Mouse (Mus musculus) bone marrow macrophage, adult 2 months (primary cell): Measurements from ENCODE around the gene Olfr521.

Experiments used
- CTCF ChIP-seq: IDR thresholded peaks from 2 replicates; pipeline ENCODE4 v1.5.1; 2012; ENCODE audit warnings: low read depth, mild to moderate bottlenecking, low read length, moderate library complexity
- POLR2A ChIP-seq: IDR thresholded peaks from 2 replicates; pipeline ENCODE4 v1.6.1; 2012; ENCODE audit warnings: mild to moderate bottlenecking, low read depth, low read length, borderline replicate concordance

DNA sequence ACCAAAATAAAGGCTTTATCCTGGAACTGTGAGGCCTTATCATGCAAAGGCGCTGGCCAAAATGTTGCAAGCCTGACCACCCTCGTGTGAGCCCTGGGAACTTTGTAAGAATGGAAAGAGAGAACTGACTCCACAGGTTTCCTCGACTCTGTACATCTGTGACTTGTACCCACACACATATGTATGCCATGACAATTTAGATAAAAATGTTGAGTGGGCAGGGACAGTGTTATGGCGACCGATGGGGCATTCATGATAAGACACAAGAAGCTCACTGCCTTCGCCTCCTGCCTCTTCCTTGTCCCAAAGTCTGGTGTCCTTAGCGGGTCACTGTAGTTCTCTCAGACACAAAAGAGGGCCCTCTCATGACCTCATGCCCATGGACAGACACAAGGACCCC, 35.8 kb downstream of the Olfr521 start:
- TF ChIP-seq CTCF (no peak), POLR2A (no peak)
